ENCODE assay signal across 9 mouse cellular contexts in the genomic region with DNA sequence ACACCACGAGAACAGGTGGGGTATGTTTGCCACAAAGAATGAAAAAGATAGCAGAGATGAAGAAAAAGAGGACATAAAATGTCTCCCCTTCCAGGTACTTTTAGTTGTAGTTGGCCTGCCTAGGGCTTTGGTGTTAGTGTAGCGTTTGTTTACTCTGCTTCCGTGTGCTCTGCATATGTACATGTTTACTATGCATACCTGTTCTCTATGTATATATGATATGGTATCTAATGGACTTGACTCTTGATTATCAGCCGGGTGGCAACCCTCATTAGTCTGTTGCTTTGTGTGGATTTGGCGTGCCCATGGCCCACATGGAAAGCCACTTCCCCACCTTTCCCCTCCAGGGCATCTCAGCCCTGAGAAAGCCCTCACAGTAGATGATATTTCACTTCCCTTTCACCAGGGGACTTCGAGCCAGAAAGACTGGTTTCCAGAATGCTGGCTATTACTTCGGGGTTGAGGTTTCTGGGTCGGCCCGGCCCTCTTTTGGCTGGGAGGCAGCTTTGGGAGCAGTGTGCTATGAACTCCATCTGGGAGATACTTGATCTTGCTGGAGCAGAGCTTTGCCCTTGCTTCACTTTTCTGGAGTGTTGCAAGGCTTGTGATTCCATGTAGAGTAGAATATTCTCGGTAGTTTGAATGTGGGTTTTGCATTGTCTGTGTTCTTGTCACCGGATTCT. TPM values are rescaled to one million over a fixed set of nuclear protein-coding genes. Genes with fewer than 3 reads are reported as not detected.
A peak's percentile ranks its signal among the peaks of the same experiment; 100 is the strongest.
DNase-seq lines count a peak whose midpoint lies in the region; ATAC-seq and TF ChIP-seq lines count a peak whose summit lies in the region.
"Had no signal": no experiment of that assay in that cellular context is flagged by ENCODE, and none has a peak within 500 bp of the region (broad histone marks: within the 10 kb centered on the region; RNA-seq: fewer than 3 reads in every experiment).

No protein-coding gene starts in this region.

- TF ChIP-seq CTCF in left cerebral cortex, adult 2 months (IDR thresholded peaks at IDR 0.05), result no peak

- WGBS in heart, embryonic 12.5 days, result 92% methylated on average over 11 of the region's 11 CpGs
- 91% methylated on average over 11 of the region's 11 CpGs for WGBS in midbrain, embryonic 14.5 days

- peaks cover 10% of the 10 kb centered on the region for H3K4me1 ChIP-seq in heart, embryonic 12.5 days (replicated peaks)
- H3K4me1 ChIP-seq in midbrain, embryonic 14.5 days (ENCODE audit: control insufficient read depth, insufficient read depth, low read length), result no peaks in the 10 kb centered on the region

- peaks cover 26% of the 10 kb centered on the region for H3K36me3 ChIP-seq in heart, embryonic 12.5 days
- peaks cover 19% of the 10 kb centered on the region for H3K36me3 ChIP-seq in midbrain, embryonic 14.5 days (ENCODE audit: control insufficient read depth, insufficient read depth, low read length)

- intact Hi-C loops in left cerebral cortex, adult 2 months (cut with DNase I), result loop anchor here (2.0 kb wide), 1 partner anchor 35 kb away; no protein-coding TSS in a partner anchor

- no peaks in the 10 kb centered on the region for H3K27me3 ChIP-seq in heart, embryonic 12.5 days (replicated peaks)
- H3K27me3 ChIP-seq in midbrain, embryonic 14.5 days (ENCODE audit: control insufficient read depth, insufficient read depth, low read length), result no peaks in the 10 kb centered on the region
- H3K27me3 ChIP-seq: neural tube, embryonic 15.5 days had no signal

- no peak for ATAC-seq in heart, embryonic 12.5 days (ENCODE audit: insufficient number of reproducible peaks, low FRiP score)
- no peak for ATAC-seq in midbrain, embryonic 14.5 days (ENCODE audit: low FRiP score, low TSS enrichment)

- DNase-seq in heart, adult 18-20 months, result peak; percentile 45 to 67
- peak; percentile 94 for DNase-seq in adipocyte (ENCODE audit: low spot score)
- DNase-seq in gastrocnemius, adult 8-10 months (ENCODE audit: low spot score in 2 of 2), result peak; percentile 28 to 60
- peak; percentile 40 for DNase-seq in lung, postnatal 14 days
- no peak for DNase-seq in left cerebral cortex, adult 2 months (ENCODE audit: extremely low spot score in 1 of 2, low spot score in 2 of 2)
- no peak for DNase-seq in cerebellum, adult 11-12 months
- no peak for DNase-seq in midbrain, embryonic 14.5 days

- H3K4me3 ChIP-seq in heart, embryonic 12.5 days, result no peak overlapping the region
- no peak overlapping the region for H3K4me3 ChIP-seq in left cerebral cortex, adult 2 months
- no peak overlapping the region for H3K4me3 ChIP-seq in midbrain, embryonic 14.5 days (replicated peaks; ENCODE audit: low read depth, low read length)
- H3K4me3 ChIP-seq: neural tube, embryonic 15.5 days had no signal

- H3K9ac ChIP-seq in heart, embryonic 12.5 days, result no peak overlapping the region
- no peak overlapping the region for H3K9ac ChIP-seq in midbrain, embryonic 14.5 days (replicated peaks; ENCODE audit: low read length)
- H3K9ac ChIP-seq: neural tube, embryonic 15.5 days had no signal

- H3K27ac ChIP-seq in heart, embryonic 12.5 days (ENCODE audit: poor library complexity, severe bottlenecking), result no peak overlapping the region
- H3K27ac ChIP-seq in left cerebral cortex, adult 2 months, result no peak overlapping the region
- no peak overlapping the region for H3K27ac ChIP-seq in midbrain, embryonic 14.5 days (replicated peaks; ENCODE audit: low read depth, low read length)

- H3K9me3 ChIP-seq in heart, embryonic 12.5 days (replicated peaks), result no peaks in the 10 kb centered on the region
- no peaks in the 10 kb centered on the region for H3K9me3 ChIP-seq in midbrain, embryonic 14.5 days (ENCODE audit: control insufficient read depth, low read length)
- H3K9me3 ChIP-seq: neural tube, embryonic 15.5 days had no signal

- H3K4me2 ChIP-seq in heart, embryonic 12.5 days, result no peak overlapping the region
- H3K4me2 ChIP-seq in midbrain, embryonic 14.5 days (ENCODE audit: low read length), result no peak overlapping the region
- H3K4me2 ChIP-seq: neural tube, embryonic 15.5 days had no signal

RNA-seq across cellular contexts. Expression of gene Drc1, which starts 9.4 kb away (rescaled TPM):
- under 1 TPM in 1 of 2 experiments, not detected in 1; 0.49 TPM for total RNA-seq in heart, adult 18-20 months (2021)
- 0.18 and 0.19 TPM in 2 replicates for polyA plus RNA-seq in heart, embryonic 12.5 days (2016; fragmentation: Nextera tagmentation; extraction: Ambion mirVana)
- total RNA-seq in gastrocnemius, adult 8-10 months (2022), result not detected
- 10 to 100 TPM; 15.2 to 19.2 TPM for total RNA-seq in left cerebral cortex, adult 2 months (2021)
- 3.4 and 4.3 TPM in 2 replicates for polyA plus RNA-seq in midbrain, embryonic 14.5 days (2014; fragmentation: Nextera tagmentation; extraction: Ambion mirVana)

RNA-seq across cellular contexts. Expression of gene Selenoi, which starts 39.4 kb away (rescaled TPM):
- total RNA-seq in heart, adult 18-20 months (2021), result 10 to 100 TPM; 16.6 to 18.5 TPM
- 20.8 and 21.4 TPM in 2 replicates for polyA plus RNA-seq in heart, embryonic 12.5 days (2016; fragmentation: Nextera tagmentation; extraction: Ambion mirVana)
- 10 to 100 TPM in 1 of 4 experiments, 1 to 10 TPM in 3; 7.4 to 10.8 (median 8.6) TPM for total RNA-seq in gastrocnemius, adult 8-10 months (2022)
- total RNA-seq in left cerebral cortex, adult 2 months (2021), result 10 to 100 TPM; 47.7 to 49.2 TPM
- 36.2 and 47.0 TPM in 2 replicates for polyA plus RNA-seq in midbrain, embryonic 14.5 days (2014; fragmentation: Nextera tagmentation; extraction: Ambion mirVana)

Comparison
In these comparisons a context has a peak if more than half of its experiments do, and no peak if none do; other contexts are left out.
1. DNase-seq: peak in heart, adult 18-20 months (2 of 2), adipocyte (single experiment), gastrocnemius, adult 8-10 months (2 of 2) and lung, postnatal 14 days (single experiment); none in left cerebral cortex, adult 2 months (0 of 2), cerebellum, adult 11-12 months (single experiment) and midbrain, embryonic 14.5 days (single experiment).
2. RNA of gene Drc1, which starts 9.4 kb away (total RNA-seq): 15.2 to 19.2 TPM in left cerebral cortex, adult 2 months; 0.49 TPM in heart, adult 18-20 months and not detected in gastrocnemius, adult 8-10 months; every median in the first group is over 10 times any median in the second.